Mouse (Mus musculus) adrenal gland, postnatal 14 days (tissue): Measurements from ENCODE around the gene Snrnp25. TPM values are rescaled to one million over a fixed set of nuclear protein-coding genes. Genes with fewer than 3 reads are reported as not detected.
A peak's percentile ranks its signal among the peaks of the same experiment; 100 is the strongest.

Experiments
- DNase-seq: peaks from one replicate; pipeline ENCODE4 v3.0.0; 2021; ENCODE audit warnings: mixed read lengths
- total RNA-seq: library from RNA; stranded (reverse); gene quantifications from 2 replicates; pipeline ENCODE4 v1.2.3, GENCODE M21; 2021

The Snrnp25 gene
- total RNA-seq, 1 experiment from 2014 or later, result 19.7 TPM

DNA sequence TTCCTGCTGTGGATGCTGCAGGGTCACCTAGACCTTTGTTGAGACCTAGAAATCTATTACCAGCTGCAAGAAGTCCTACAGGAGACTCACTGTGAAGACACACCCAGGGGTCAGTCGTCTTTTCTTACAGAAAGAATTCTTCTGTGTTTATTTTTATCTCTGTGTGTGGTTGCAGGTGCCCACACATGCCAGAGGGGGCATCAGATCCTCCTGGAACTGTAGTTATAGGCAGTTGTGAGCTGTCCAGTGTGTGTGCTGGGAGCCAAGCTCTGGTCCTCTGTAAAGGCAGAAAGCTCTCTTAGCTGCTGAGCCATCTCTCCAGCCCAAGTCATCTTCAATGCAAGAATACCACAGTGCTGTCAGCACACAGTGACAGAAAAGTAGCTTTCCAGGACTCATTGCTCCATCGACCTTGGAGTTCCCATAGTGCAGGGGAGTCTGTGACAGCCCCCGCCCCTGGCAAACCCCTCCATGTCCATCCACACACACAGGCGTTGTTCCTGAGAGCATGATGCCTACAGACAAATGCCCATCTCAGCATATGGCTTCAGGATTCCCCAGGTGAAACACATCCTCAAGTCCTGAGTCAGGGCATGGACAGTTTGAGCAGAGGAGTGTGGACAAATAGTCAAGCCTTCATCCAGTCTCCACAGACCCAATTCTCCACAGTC lies 18.2 kb downstream of the Snrnp25 start:
- DNase-seq, result no peak

GRCm38 (mm10) chr11:32224468-32225139 lies 19.4 kb downstream of the Snrnp25 start:
- peak; percentile 90 for DNase-seq

DNA sequence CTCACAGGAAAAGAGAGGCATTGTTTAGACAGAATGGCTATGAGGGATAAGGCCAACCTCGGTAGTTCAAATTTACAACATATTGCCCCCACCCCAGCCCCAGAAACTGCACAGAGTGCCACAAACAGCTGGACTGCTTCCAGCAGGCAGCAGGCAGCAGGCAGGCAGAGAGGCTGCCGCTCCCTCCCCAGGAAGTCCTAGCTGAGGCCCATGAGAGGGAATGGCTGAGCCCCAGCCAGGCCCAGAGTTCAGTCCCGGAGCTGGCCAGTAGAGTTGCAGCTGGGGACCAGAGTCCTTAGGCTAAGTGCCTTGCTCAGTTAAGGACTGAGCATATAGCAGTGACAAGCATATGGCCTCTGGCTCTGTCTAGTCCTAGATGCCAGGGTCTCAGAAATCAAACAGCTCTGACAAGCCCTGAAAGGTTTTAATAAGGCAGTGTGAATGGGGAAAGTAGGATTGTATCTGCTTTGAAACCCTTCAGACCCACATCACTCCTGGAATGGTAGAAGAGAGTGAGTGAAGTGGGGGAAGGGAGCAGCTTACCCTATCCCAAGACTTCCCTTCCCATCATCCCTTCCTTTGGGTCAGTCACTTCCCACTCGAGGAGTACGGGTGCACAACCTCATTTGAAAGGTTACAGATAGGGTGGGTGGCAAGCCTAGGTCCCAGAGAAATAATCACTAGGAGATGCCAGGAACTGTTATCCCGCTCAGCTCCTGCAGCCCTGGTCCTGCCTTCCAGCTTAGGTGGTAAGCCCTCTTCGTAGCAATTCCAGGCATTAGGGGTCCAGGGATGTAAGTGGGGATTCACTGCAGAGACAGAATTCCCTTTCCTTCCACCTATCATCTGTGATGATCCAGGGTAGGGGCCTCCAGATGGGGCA lies 20.2 kb downstream of the Snrnp25 start:
- peak; percentile 55 for DNase-seq

DNA sequence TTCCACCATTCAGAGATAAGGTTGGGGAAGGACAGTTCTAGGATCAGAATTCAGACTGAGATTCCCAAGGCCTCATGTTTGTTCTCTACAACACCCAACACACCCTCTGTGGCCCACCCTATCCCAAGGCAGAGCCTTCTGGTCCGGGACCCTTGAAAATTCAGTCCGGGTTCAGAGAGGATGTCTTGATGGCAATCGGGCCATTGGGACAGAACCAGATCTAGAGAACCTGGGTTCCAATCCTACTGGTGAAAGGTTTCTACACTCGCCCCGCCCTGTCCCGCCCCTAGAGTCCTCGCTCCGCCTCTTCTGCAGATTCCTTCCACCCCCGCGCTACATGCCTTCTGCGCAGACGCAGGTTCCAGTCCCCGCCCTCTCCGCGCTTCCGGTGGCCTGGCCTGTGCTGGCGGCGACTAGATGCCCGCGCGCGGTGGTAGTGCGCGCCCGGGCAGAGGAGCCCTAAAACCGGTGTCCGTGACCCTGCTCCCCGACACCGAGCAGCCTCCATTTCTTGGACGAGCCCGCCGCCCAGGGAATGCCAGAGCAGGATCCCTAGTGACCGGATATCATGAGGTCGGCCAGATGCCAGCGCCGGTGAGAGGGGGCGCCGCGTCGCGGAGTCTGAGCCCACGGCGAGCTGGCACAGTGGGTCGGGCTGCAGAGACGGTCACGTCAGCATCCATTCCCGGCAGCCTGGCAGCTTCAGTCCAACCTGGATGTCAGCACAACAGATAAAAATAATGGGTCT lies 21.1 kb downstream of the Snrnp25 start, which contains the start of gene Mpg:
Gene Mpg, plus strand, starts transcription at position 382 of the 748 bp plus-strand sequence.
- peak; percentile 96 for DNase-seq

GRCm38 (mm10) chr11:32227041-32227440 lies 21.8 kb downstream of the Snrnp25 start:
- DNase-seq, result no peak

- DNase-seq, result no peak
Observed at GRCm38 (mm10) chr11:32227555-32227954, 22.3 kb downstream of the Snrnp25 start.

- no peak for DNase-seq
Observed at GRCm38 (mm10) chr11:32228292-32228845, 23.2 kb downstream of the Snrnp25 start.

GRCm38 (mm10) chr11:32230220-32230619 lies 25.0 kb downstream of the Snrnp25 start:
- DNase-seq, result no peak

DNA sequence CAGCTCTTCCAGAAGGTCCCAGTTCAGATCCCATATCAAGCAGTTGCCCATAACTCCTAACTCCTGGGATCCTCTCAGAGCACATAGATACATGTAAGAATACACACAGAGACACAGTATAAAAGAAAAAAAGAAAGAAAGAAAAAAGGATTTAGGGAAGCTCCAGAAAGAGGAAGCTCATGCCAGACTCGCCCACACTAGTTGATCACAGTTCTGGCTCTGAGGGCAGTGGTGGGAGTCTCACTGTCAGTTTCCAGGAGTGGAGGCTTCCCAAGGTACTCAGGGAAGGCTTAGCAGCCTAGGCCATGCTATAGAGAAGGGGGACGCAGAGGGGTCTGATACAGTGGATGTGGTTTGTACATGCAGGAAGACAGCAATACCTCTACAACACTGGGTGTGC lies 25.9 kb downstream of the Snrnp25 start:
- DNase-seq, result no peak

GRCm38 (mm10) chr11:32232848-32233247 lies 27.6 kb downstream of the Snrnp25 start:
- DNase-seq, result no peak

GRCm38 (mm10) chr11:32233895-32234294 lies 28.7 kb downstream of the Snrnp25 start:
- peak; percentile 3 for DNase-seq

DNA sequence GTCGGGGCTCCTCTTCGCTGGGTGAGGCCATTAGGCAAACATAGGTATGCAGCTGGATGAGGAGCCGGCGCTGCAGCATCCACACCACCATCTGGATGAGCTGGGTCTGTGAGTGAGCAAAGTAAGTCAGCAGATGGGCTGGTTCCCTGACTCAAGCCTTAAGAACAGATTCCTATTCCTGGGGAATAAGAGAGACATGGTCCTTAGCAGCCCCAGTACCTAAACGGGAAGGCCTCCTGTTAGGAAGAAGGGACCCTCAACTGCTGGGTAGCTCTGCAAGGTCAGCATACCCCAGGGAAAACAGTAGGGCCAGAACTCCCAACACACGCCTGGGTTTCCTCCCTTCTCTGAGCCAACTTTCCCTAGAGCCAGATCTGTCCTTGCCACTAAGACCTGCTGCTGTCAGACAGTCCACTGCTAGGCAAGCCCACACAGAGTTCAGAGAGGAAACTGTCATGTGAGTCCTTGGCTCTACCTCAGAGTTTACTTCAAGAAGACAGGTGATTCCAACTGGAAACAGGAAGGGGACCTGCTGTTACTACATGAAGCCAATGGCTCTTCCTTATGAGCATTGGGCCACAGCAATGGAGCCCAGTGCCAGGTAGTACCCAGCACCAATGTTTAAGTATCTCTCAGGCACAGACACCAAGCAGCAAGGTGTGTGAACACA lies 29.7 kb downstream of the Snrnp25 start:
- DNase-seq, result peak; percentile 14

DNA sequence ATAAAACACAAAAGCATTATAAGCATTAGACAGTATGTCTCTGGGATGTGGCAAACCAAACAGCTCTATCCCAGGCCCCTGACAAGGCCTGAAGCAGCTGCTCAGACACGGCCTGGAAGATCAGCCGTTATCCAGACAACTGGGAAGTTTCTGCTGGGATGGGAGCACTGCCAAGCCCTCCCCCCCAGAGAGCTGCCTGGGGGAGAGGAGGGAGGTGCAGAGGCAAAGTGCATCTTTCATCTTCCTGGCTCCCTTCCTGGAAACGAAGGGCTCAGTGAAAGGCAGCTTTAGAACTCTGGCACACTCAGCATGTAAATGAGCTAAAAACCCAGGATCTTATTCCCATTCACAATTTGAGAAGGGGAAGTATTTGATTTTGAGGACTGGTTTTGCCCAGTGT lies 30.4 kb downstream of the Snrnp25 start:
- peak; percentile 86 for DNase-seq

- DNase-seq, result peak; percentile 5
Observed at GRCm38 (mm10) chr11:32236132-32236531, 30.9 kb downstream of the Snrnp25 start.

DNA sequence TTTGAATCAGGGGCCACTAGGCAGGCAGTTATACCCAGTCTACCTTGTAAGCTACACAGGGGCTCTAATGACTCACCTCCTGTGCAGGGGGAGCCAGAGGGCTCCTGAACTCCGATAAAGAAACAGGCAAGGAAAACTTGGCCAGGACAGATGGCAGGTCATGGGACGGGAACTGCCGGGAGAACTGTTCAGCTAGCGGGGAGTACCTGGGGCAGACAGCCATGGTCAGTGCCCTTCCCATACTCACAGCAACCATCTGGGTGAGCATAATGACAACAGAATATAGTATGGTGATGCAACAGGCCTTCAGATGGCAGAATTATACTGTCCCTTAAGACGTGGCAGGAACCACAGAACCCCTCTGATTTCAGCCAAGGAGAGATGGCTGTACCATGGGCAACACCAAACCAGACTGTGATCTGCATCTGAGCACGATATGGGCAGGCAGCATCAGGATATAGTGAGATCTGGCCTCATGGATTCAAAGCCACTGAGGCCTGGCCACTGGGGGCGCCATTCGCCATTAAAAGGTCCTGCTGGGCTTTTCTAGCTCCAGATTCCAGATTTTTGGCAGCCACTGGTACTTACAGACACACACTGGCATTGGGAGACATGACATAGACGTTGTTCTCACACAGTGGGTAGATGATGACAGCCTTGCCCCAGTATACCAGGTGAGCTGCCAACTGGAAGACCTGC lies 31.6 kb downstream of the Snrnp25 start:
- DNase-seq, result peak; percentile 81

GRCm38 (mm10) chr11:32237411-32237795 lies 32.2 kb downstream of the Snrnp25 start:
- peak; percentile 2 for DNase-seq

- peak; percentile 84 for DNase-seq
Observed at GRCm38 (mm10) chr11:32238093-32238860, 33.1 kb downstream of the Snrnp25 start.

GRCm38 (mm10) chr11:32241391-32241790 lies 36.2 kb downstream of the Snrnp25 start:
- no peak for DNase-seq

DNA sequence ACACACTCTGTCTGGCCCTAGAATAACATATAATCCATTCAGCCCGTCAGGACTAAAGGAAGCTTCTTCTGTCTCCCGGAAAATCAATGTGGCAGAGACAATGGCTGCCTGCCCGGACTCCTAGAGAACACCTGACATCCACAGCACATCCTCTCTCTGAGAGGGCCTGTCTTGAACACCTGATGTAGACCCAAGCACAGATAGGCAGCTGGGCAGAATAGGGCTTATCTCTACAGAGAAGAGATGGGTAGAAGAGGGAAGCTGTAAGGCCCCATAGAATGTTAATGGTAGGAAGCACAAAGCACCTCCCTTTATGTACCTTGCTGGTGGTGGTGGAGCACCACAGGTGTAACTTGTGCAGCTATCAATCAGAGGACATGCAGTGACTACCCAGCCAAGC lies 37.0 kb downstream of the Snrnp25 start:
- DNase-seq, result no peak
